Mouse (Mus musculus): ENCODE results near the gene B3gat1.

GRCm38 (mm10) chr9:26694656-26695055 lies 38.9 kb upstream of the B3gat1 start:
- no peak for TF ChIP-seq FLI1 (IDR thresholded peaks at IDR 0.05; ENCODE audit: low read length)
- TF ChIP-seq GATA1 (IDR thresholded peaks at IDR 0.05; ENCODE audit: borderline replicate concordance, low read length) = no peak

Measured in megakaryocyte, embryonic 14.5 days (primary cell).